Mouse (Mus musculus) brown adipose tissue, adult 24 weeks (tissue): Measurements from ENCODE around the gene Gm10188. TPM values are rescaled to one million over a fixed set of nuclear protein-coding genes. Genes with fewer than 3 reads are reported as not detected.

ENCODE experiments used
- H3K27ac ChIP-seq: fragments of 200-500 bp; replicated peaks from 2 replicates; pipeline ENCODE4 v1.5.1; 2012; ENCODE audit warnings: low read depth, mild to moderate bottlenecking, low read length
- H3K4me1 ChIP-seq: fragments of 200-500 bp; 2 replicates; pipeline ENCODE4 v1.6.1; 2012; ENCODE audit warnings: low read length, mixed read lengths; ENCODE audit not compliant: control insufficient read depth, insufficient read depth, insufficient read length
- H3K4me3 ChIP-seq: fragments of 200-500 bp; 2 replicates; pipeline ENCODE4 v1.5.1; 2012; ENCODE audit warnings: low read depth, mild to moderate bottlenecking, low read length, moderate library complexity; ENCODE audit not compliant: insufficient read depth
- polyA plus RNA-seq: library from polyadenylated mRNA; stranded (reverse); fragments of >200 nt; gene quantifications from 2 replicates; pipeline ENCODE4 v1.2.4, GENCODE M21; 2012; ENCODE audit not compliant: missing spikeins, insufficient read depth, insufficient read length

The Gm10188 gene
- polyA plus RNA-seq, 1 experiment: not detected

- Histone ChIP-seq H3K27ac (no peak overlapping the region), H3K4me1 (no peaks in the 10 kb centered on the region), H3K4me3 (no peak overlapping the region)
Measured at GRCm38 (mm10) chr1:132246137-132246536, 16.6 kb upstream of the Gm10188 start.

- Histone ChIP-seq H3K4me1 (no peaks in the 10 kb centered on the region), H3K4me3 (no peak overlapping the region), H3K27ac (no peak overlapping the region)
Measured at GRCm38 (mm10) chr1:132245010-132245409, 15.4 kb upstream of the Gm10188 start.

DNA sequence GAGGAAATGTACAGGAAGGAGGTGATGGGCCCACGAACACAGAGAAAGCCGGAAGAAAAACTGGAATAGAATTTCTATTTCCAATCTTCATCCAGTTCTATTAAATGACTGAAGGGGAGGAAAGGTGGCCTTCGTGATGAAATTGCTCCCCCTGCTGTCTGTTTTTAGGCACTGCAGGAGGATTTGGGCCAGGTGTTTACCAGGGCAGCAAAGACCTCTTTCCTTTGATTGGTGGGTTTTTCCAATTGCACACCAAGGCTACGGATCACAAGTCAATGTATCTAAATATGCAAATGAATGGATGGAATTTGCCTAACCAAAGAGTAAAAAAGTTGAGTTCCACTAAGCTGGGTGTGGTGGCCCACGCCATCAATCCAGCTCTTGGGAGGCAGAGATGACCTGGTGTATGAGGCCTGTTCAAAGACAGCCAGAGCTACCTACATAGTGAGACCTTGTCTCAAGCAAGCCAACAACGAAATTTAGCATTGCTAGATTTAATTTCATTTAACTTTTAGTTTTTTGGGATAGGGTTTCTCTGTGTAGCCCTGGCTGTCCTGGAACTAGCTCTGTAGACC lies 8.1 kb upstream of the Gm10188 start:
- H3K4me3 ChIP-seq: no peak overlapping the region
- no peaks in the 10 kb centered on the region for H3K4me1 ChIP-seq
- H3K27ac ChIP-seq: no peak overlapping the region

DNA sequence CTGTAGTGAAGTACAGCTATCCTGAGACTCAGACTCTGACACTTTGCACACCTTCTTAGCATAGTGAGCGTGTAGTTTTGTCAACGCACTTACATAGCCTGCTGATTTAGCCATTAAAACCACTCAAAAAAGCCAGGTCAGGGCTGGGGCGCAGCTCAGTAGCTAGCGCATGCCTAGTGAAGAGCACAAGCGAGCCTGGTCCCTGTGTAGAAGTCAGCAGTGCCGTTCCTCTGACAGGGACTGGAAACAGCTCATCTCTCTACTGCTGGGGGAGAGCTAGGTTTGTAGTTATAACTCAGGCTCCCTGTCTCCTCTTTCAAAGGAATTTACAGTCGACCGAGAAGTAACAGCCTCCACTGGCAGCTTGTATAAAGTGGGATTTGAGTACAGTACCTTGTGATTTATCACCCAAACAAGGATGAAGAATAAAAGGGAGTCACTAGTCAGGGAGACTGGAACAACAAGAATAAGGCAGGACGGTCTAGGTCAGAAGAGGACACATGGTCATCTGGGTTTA lies 5.2 kb upstream of the Gm10188 start:
- Histone ChIP-seq H3K27ac (no peak overlapping the region), H3K4me3 (no peak overlapping the region), H3K4me1 (no peaks in the 10 kb centered on the region)

DNA sequence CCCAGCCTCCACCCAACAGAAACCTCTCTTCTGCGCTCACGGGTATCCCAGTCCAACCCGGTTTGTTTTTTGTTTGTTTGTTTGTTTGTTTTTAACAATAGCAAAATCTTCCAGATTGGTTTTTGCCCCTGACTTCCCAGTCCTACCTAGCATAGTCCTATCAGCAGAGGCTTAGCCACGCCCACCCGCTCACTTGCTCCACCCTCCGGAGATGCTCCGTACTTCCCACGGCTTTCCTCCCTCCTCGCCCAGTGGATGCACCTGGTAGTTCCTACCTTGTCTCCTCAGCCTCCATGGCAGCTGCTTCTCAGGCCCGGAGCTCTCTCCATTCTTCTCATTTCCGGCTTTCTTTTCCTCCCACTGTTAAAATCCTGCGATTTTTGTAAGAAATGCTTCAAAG lies 4.0 kb upstream of the Gm10188 start:
- Histone ChIP-seq H3K4me1 (no peaks in the 10 kb centered on the region), H3K27ac (no peak overlapping the region), H3K4me3 (no peak overlapping the region)

GRCm38 (mm10) chr1:132231470-132232274 lies 2.1 kb upstream of the Gm10188 start:
- no peak overlapping the region for H3K27ac ChIP-seq
- H3K4me3 ChIP-seq: no peak overlapping the region
- H3K4me1 ChIP-seq: no peaks in the 10 kb centered on the region

GRCm38 (mm10) chr1:132226297-132227080 lies 3.1 kb downstream of the Gm10188 start:
- Histone ChIP-seq H3K4me1 (no peaks in the 10 kb centered on the region), H3K27ac (no peak overlapping the region), H3K4me3 (no peak overlapping the region)

GRCm38 (mm10) chr1:132222166-132222565 lies 7.4 kb downstream of the Gm10188 start:
- Histone ChIP-seq H3K4me3 (no peak overlapping the region), H3K4me1 (no peaks in the 10 kb centered on the region), H3K27ac (no peak overlapping the region)

DNA sequence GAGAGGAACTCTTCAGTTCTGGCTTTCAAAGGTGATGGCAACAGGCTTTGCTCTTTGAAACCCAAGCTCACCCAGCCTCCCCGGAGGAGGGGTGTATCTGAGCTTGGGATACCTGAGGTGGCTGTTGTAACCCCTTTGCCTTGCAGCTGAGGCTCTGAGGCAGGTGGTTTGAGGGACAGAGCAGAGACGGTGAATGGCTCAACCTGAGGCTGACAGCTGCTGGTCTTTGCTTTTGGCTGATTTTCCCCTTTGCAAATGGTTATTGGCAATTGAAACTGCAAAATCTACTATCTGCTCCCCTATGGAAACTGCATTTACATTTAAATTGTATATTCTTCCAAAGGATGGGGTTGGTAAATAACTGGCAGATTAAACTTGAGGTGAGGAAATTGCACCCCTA lies 7.9 kb downstream of the Gm10188 start:
- H3K4me1 ChIP-seq: no peaks in the 10 kb centered on the region
- H3K4me3 ChIP-seq: no peak overlapping the region
- no peak overlapping the region for H3K27ac ChIP-seq

- no peak overlapping the region for H3K4me3 ChIP-seq
- no peak overlapping the region for H3K27ac ChIP-seq
- no peaks in the 10 kb centered on the region for H3K4me1 ChIP-seq
Measured at GRCm38 (mm10) chr1:132216276-132216675, 13.3 kb downstream of the Gm10188 start.

DNA sequence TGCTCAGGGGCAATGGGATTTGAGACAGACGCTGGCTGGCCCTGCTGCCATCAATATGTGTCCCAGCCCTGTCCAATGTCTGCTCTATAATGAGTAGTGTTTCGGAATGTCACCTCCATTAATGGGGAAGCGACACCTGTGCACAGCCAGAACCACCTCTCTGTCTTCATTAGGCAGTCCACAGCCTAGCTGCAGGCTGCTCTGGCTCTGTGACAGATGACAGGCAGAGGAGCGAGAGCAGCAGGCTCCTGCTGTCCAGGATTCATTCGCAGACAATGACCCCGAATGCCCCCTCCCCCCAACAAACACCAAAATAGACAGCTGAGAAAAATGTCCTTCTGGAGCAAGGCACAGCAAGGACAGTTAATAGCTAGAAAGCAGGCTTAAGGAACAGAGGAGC lies 16.5 kb downstream of the Gm10188 start:
- no peaks in the 10 kb centered on the region for H3K4me1 ChIP-seq
- H3K4me3 ChIP-seq: no peak overlapping the region
- no peak overlapping the region for H3K27ac ChIP-seq

GRCm38 (mm10) chr1:132212218-132212617 lies 17.3 kb downstream of the Gm10188 start:
- Histone ChIP-seq H3K27ac (no peak overlapping the region), H3K4me3 (peak overlapping the region; percentile 39), H3K4me1 (no peaks in the 10 kb centered on the region)

GRCm38 (mm10) chr1:132211672-132212071 lies 17.9 kb downstream of the Gm10188 start:
- Histone ChIP-seq H3K4me1 (no peaks in the 10 kb centered on the region), H3K4me3 (no peak overlapping the region), H3K27ac (no peak overlapping the region)

DNA sequence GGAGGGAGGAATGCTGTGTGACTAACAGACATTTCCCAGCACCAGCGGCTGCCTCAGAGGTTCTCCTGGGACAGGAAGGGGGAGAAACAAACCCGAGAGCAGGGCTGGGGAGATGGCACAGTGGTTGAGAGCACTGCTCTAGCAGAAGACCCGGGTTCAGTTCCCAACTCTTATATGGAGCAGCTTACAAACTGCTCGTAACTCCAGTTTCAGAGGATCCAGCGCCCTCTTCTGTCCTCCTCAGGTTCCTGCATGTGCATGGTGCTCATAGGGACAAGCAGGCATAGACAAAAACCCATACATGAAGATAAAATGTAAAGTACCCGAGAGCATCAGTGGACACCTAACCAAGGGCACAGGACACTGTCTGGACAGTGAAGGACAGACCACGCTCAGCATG lies 18.6 kb downstream of the Gm10188 start:
- Histone ChIP-seq H3K27ac (no peak overlapping the region), H3K4me3 (no peak overlapping the region), H3K4me1 (no peaks in the 10 kb centered on the region)

DNA sequence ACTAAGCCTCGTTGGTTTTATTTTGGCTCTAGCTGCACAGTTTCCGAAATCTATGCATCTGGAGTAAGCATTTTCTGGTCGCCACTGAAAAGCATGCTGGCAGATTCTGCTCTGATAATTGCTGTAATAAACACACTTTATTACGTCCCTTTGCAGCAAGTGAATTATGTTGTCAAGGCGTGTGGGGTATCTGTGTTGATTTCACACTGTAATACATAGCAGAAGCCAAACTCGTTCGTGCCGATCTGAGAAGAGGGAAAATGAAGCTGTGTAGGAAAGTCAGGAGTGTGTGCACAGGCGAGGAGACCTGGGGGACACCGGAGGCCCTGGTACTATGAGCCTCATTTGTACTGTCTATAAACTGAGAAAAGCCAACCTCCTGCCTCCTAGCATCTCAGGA lies 20.2 kb downstream of the Gm10188 start:
- Histone ChIP-seq H3K4me1 (no peaks in the 10 kb centered on the region), H3K4me3 (no peak overlapping the region), H3K27ac (no peak overlapping the region)
